Mouse (Mus musculus) fat pad, adult 2 months (tissue): Measurements from ENCODE around the gene Fhdc1.

Experiments
- DNase-seq: peaks from one replicate; pipeline ENCODE4 v3.0.0-alpha.2; 2011; ENCODE audit warnings: low read depth, low spot score; ENCODE audit errors: extremely low read depth

Gene Fhdc1

GRCm38 (mm10) chr3:84480006-84480897 lies at the start of gene Fhdc1:
Fhdc1 (minus strand) TSS chr3:84480429.
- no peak for DNase-seq

GRCm38 (mm10) chr3:84529021-84529420 lies 48.8 kb upstream of the Fhdc1 start:
- DNase-seq, result no peak

GRCm38 (mm10) chr3:84524952-84525351 lies 44.7 kb upstream of the Fhdc1 start:
- DNase-seq, result no peak

GRCm38 (mm10) chr3:84516163-84516562 lies 35.9 kb upstream of the Fhdc1 start:
- DNase-seq, result no peak

GRCm38 (mm10) chr3:84512774-84513515 lies 32.7 kb upstream of the Fhdc1 start:
- DNase-seq, result no peak

GRCm38 (mm10) chr3:84505193-84505592 lies 25.0 kb upstream of the Fhdc1 start:
- no peak for DNase-seq

GRCm38 (mm10) chr3:84504291-84504690 lies 24.1 kb upstream of the Fhdc1 start:
- no peak for DNase-seq

- no peak for DNase-seq
Observed at GRCm38 (mm10) chr3:84502101-84502500, 21.9 kb upstream of the Fhdc1 start.

GRCm38 (mm10) chr3:84500491-84500890 lies 20.3 kb upstream of the Fhdc1 start:
- DNase-seq, result no peak

- DNase-seq, result no peak
Observed at GRCm38 (mm10) chr3:84497718-84498117, 17.5 kb upstream of the Fhdc1 start.

- DNase-seq, result no peak
Observed at GRCm38 (mm10) chr3:84492657-84493056, 12.4 kb upstream of the Fhdc1 start.

GRCm38 (mm10) chr3:84492148-84492547 lies 11.9 kb upstream of the Fhdc1 start:
- no peak for DNase-seq

- DNase-seq, result no peak
Observed at GRCm38 (mm10) chr3:84488716-84489115, 8.5 kb upstream of the Fhdc1 start.

- DNase-seq, result no peak
Observed at GRCm38 (mm10) chr3:84484891-84485290, 4.7 kb upstream of the Fhdc1 start.

GRCm38 (mm10) chr3:84484333-84484732 lies 4.1 kb upstream of the Fhdc1 start:
- DNase-seq, result peak; percentile 49

GRCm38 (mm10) chr3:84482121-84482520 lies 1.9 kb upstream of the Fhdc1 start:
- no peak for DNase-seq

- DNase-seq, result no peak
Observed at GRCm38 (mm10) chr3:84481104-84481503, 875 bp upstream of the Fhdc1 start.

GRCm38 (mm10) chr3:84479293-84480005 lies 780 bp downstream of the Fhdc1 start:
- DNase-seq, result no peak

- DNase-seq, result no peak
Observed at GRCm38 (mm10) chr3:84478896-84479292, 1.3 kb downstream of the Fhdc1 start.

GRCm38 (mm10) chr3:84478195-84478594 lies 2.0 kb downstream of the Fhdc1 start:
- no peak for DNase-seq

GRCm38 (mm10) chr3:84477498-84477897 lies 2.7 kb downstream of the Fhdc1 start:
- no peak for DNase-seq
